Mouse (Mus musculus) R1 (cell line): ENCODE measurements at regions not wholly inside any gene's neighbourhood (a gene's known extent, or its start where the extent isn't known, plus 50 kb on each side); places are given as distances from the start of the nearest gene placed in this dataset.

Source experiments
- DNase-seq: peaks from one replicate; pipeline ENCODE4 v3.0.0-alpha.2; 2018; ENCODE audit warnings: low read depth, low spot score

DNA sequence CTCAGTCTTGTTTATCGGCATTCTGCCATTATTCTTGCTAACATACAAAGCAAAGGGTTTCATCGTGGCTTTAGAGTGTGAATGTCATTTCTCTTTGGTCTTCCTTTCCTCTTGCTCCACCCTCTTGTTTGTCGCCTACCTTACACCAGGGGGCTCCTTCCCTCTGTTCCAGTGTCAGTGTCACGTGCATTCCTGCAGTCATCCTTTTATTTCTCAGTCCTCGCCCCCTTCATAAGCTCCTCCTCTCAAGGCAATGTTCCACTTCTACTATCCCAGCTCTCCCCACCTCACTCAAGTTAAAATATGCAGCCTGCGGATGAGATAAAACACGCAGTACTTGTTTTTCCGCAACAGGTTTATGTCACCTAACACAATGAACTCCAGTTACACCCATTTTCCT lies 489.8 kb upstream of the Arpp21 start:
- DNase-seq, result peak; percentile 62

DNA sequence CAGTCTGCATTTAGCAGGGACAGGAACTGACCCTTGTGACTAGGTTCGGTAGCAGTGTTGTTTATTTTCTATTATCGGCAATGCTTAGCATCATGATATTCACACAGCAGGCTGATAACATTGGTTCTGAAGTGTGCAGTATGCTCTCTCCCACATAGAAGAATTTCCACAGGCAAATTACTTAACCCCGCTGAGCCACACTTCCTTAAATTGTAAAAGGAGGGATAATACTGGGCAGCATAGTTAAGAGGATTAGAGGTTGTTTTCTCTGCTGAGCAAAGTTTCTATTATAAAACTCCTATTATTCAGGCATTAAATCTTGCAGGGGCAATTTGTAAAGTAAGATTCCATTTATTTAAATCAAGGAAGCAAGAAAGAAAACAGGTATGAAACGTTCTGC lies 489.4 kb upstream of the Arpp21 start:
- no peak for DNase-seq

DNA sequence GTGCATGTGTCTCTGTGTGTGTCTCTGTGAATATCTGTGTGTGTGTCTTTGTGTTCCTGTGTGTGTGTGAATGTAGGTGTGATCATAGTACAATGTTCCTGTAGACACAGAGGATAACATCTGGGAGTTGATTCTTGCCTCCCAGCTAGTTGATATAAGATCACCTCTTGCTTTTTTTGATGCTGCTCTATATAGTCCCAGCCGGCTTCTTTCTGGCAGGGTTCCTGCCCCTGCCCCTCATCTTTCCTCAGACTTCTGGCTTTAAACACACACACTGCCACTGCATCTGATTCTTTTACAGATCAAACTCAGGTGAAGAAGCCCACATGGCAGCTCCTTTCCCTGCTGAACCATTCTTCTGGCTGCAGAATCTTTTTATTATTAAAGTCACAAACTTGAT lies 487.6 kb upstream of the Arpp21 start:
- no peak for DNase-seq

DNA sequence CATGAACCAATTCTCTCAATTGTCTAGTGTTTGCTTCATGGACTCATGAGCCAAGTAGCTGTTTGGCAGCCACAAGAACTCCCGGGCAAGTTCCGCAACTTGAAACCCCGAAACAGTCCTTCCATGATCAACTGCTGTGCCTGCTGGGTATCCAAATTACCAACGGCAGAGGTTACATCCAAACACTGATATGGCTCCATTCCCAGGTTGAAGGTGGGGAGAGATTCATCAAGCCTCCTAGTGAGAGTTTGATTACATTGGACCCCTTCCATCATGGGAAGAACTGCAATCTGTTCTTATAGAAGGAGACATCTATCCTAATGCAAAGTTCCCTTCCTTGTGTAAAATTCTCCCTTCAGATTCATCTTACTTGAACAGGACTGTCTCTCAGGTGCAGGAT lies 486.8 kb upstream of the Arpp21 start:
- DNase-seq, result no peak

DNA sequence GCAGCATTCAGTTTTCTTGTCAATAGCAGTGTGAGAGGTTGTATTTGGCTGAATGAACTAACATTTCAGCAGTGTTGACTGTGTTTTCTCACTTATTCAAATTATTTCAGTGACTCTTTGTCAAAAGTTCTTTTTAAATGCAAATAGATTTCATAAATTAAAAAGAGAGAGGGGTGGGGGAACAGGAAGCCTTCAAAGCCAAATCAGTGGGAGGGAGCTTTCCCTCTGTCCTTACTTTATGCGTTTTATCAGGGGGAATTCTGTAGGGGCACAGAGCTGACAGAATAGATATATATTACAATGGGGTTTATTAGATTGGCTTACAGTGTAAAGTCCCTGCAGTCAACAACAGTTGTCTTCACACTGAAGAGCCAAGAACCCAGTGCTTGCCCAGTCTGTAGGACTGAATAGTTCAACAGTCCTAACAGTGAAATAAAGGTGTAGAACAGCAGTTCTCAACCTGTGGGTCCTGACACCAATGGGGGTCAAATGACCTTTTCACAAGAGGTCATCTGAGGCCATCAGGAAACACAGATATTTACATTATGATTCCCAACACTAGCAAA lies 479.5 kb upstream of the Arpp21 start:
- DNase-seq, result no peak

DNA sequence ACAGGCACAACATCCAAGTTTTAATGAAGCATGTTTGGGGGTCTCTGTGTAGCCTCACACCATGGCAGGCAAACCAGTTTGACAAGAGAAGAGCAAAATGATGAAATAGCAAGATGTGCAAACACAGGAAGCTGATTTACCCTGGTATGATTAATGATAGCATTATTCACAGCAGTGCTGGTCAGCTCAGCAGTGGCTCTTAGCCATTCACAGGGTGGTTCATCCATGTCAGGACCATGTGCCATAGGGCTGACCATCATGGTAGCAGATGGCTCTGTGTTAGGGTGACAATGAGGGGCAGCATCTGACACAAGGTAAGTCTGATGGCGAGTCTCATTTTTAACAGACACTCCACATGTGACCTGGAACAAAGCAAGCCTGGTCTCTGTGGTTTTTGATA lies 443.1 kb upstream of the Arpp21 start:
- DNase-seq, result no peak

DNA sequence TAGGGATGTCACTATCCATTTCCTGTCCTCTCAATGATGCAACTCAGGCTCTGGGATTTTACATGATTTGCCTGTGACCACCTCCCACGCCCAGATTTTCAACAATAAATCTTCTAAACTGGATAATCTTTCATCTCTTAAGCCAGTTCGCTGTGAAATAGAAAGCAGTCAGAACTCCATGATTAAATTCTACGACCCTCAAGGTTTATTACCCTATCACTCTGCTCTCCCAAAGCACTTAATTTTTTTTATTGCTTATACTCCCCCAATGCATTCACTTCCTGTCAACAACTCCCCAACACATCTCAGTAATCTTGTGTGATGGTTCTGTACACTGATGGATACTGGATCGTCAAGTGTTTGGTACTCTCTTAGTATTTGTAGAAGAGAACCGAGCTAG lies 439.5 kb upstream of the Arpp21 start:
- no peak for DNase-seq
